Mouse (Mus musculus): ENCODE measurements at regions not wholly inside any gene's neighbourhood (a gene's known extent, or its start where the extent isn't known, plus 50 kb on each side); places are given as distances from the start of the nearest gene placed in this dataset.
A peak's percentile ranks its signal among the peaks of the same experiment; 100 is the strongest.

- DNase-seq (ENCODE audit: low spot score in 2 of 2) = no peak
Measured at GRCm38 (mm10) chr6:88964071-88964470, 62.0 kb downstream of the Tpra1 start.

DNA sequence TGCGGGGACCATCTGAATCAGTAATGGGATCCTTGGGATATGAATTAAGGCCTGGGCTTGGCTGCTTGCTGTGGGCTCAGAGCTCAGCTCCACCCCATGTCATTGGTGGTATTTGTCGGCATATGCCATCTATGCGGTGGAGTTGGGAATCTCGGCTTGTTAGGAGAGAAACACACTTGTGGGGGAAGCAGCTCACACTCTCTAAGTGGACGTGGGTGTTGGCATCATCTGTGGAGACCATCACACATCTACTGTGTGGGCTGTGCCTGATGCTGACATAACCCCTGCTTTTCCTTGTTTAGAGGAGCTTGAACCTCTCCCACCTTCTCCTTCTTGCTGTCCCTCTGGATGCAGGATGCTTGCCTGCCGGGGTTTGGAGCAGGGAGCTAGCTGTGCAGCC is 62.9 kb downstream of the Tpra1 start:
- DNase-seq (ENCODE audit: low spot score in 2 of 2) = no peak

DNA sequence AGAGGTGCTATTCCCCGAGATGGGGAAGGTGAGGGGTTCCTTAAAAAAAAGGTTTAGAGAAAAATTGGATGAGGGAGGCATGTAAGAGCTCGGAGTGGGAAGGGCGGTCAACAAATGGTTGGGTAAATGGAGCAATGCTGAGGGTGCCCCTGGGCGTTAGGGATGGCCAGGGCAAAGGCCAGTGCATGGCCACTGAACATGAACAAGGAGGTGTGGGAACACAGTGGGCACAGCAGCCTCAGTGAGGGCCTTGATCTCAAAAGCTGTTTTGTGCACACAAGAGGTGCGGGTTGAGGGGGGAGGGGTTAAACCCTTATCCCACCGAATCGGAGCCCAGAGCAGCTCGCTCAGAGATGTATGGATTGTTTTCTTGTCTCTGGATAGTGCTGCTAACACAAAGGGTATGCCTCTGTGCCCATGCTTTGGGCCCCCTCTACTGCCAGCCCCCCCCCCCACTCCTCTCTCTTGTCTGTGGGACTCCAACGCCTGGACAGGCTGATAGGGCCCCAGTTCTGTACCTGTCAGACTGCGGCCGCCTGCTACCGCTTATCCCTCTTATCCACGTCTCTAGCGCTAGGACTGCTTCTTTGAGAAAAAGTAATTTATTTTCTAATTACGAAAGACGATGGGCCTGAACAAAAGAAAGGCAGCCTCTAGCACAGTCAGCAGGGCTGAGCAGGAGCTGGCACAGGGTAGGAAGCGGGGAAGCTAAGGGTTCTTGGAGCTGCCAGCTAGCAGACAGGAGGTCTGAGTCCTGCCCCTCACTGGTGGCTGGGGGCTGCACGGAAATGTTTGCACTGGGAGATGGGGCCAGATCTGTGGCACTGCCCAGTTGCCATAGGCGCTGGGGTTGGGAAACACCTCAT is 63.5 kb downstream of the Tpra1 start:
- DNase-seq (ENCODE audit: low spot score in 2 of 2) = no peak

DNA sequence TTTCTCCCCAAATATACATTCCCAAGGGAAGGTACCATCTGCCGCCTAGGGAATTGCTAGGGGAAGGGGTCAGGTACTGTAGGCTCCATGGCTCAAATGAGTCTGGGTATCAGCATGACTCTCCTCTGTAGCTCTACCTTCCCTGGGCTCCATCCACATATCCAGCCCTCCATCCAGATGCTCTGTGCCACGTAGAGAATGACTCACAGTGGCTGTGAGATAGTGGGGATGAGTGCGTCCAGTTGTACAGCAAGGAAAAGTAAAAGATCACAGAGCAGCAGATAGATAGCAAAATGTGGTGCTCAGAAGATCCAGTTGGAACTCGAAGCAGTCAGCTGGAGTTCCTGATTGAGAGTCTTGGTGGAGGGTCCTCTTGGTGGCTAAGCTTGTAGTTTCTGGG is 64.5 kb downstream of the Tpra1 start:
- no peak for DNase-seq (ENCODE audit: low spot score in 2 of 2)

GRCm38 (mm10) chr6:88968842-88969241 is 66.8 kb downstream of the Tpra1 start:
- DNase-seq (ENCODE audit: low spot score in 2 of 2) = no peak

- DNase-seq (ENCODE audit: low spot score in 2 of 2) = peak in 1 of 2 experiments; percentile 22
Measured at GRCm38 (mm10) chr6:88971729-88972128, 69.7 kb downstream of the Tpra1 start.

DNA sequence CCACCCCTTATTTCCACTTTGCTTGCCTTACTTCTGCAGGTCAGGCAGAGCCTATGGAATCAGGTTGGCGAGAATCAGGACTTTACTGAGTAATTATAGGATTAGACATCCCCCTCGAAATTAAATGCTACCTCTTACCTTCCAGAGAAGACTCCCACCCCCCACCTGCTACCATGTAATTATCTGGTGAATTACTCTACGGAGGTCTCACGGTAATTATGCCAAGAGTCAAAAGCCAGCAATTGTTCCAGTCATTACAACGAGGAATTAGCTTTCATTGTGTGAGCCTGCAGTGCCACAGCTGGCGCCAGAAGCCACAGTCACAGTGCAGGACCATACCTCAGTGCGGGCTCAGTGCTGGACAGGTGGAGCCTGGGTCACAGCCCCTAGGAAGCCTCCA is 72.4 kb downstream of the Tpra1 start:
- no peak for DNase-seq (ENCODE audit: low spot score in 2 of 2)

- no peak for DNase-seq (ENCODE audit: low spot score in 2 of 2)
Measured at GRCm38 (mm10) chr6:88976581-88976980, 74.5 kb downstream of the Tpra1 start.

DNA sequence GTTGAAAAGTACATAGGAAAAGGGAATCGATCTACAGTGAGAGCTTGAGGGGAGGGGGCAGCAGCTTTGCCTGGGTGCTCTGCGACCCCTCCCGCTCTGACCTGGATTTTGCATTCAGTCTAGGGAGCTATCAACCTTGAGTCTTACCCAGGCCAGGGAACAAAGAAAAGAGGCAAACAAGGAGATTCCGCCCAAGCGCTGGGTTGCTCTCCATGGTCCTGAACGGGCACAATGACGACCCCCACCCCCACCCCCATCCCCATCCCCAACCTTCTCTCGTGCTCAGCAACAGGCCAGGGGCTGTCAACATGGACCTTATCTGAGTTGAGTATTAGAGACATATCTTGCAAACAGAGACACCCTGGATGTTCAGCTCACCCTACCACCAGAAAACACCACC is 74.9 kb downstream of the Tpra1 start:
- DNase-seq (ENCODE audit: low spot score in 2 of 2) = no peak

- DNase-seq (ENCODE audit: low spot score in 2 of 2) = no peak
Measured at GRCm38 (mm10) chr6:88978970-88979369, 76.9 kb downstream of the Tpra1 start.

GRCm38 (mm10) chr6:88980112-88980511 is 78.1 kb downstream of the Tpra1 start:
- peak in 1 of 2 experiments; percentile 22 for DNase-seq (ENCODE audit: low spot score in 2 of 2)

DNA sequence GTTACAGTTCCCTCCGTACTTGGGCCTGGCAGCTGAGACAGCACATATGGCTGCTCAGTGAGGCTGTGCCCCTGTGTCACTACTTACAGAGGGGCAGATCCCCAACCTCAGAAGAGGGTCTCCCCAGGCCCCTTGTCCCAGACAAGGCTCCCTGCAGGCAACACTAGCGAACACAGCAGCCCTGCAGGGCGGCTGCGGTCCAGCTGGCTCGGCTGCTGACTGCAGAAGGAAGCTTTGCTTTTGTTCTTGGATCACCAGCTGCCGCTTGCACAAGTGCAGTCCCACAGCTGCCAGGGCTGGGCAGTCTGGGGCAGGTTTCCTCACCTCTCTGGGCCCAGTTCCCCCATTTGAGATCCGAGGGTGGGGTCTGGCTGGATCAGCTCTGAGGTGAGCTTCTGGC is 79.5 kb downstream of the Tpra1 start:
- no peak for DNase-seq (ENCODE audit: low spot score in 2 of 2)

DNA sequence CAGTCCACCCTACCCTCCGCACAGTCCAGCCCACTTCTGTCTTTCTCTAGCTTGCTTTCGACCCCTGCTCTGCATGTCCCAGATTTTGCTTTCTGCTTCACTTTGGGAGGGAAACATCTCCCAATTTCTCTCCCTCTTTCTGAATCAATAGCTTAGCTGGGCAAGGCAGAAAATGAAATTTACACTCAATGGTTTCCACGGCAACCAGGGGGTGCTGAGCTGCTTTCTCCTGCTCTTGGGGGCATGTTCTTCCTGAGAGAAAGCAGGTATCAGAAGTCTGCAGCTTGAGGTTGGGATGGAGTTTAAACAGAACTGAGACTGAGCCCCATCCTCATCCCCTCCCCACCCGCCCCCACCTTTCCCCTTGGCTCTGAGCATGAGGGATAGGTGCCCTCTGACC is 82.1 kb downstream of the Tpra1 start:
- no peak for DNase-seq (ENCODE audit: low spot score in 2 of 2)

DNA sequence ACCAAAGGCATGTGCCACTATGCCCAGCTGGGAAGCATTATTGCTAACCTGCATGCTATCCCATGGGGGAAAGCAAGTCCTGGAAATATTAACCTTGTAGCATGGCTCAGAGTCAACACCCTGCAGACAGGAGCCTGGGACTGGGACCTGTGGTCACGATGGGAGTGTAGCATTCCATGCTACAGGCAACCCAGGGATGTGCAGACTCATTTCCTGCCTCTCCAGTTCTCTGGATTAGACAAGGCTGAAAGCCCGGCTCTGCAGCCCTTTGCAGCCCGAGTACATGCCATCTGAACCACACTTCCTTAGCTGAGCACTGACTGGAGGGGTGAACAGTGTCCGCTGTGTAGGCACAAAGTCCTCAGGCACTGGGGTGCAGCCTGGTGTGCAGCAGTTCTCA is 82.8 kb downstream of the Tpra1 start:
- no peak for DNase-seq (ENCODE audit: low spot score in 2 of 2)

DNA sequence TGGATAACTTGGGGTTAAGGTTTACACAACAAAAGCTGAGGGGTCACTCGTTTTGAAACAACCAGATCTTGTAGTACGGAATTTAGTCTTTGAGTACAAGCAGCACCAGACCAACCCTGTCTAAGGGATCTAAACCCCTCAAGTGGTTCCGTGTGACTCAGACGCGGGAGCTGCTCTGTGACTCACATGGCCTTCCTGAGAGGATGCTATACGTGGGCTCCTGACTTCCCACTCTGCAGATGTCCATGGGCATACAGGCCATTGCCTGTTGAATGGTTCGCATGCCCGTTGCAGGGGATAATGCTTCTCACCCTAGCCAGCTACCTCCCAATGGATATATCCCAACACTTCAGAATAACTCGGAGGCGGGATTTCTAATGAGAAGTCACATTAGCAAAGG is 86.5 kb downstream of the Tpra1 start:
- no peak for DNase-seq (ENCODE audit: low spot score in 2 of 2)

DNA sequence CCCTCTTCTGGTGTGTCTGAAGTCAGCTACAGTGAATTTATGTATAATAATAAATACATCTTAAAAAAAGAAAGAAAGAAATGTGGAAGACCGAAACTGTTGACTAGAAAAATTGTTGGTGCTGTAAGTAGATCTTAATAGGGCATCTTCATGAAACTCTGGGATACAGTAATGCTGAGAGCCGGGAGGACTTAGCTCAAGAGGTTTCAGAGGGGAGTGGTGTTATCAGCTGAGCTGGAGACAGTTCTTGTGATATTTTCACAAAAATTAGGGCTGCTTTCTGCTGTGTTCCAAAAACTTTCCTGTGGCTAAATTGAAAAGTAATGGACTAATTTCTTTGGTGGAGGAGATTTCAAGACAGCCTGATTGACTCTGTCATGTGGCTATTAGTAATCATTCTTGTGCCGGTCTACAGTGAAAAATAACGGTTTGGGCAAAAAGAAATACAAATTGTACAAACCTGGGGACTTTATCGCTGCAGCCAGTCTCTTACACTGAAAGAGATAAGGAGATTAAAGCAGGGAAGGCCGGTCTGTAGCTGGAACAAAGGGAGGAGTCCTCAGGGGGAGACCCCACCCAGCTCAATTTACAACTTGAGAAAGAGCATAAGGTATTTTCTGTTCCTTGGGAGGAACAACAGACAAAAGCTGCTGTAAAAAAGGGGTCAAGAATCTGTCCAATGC is 87.7 kb downstream of the Tpra1 start:
- no peak for DNase-seq (ENCODE audit: low spot score in 2 of 2)

DNA sequence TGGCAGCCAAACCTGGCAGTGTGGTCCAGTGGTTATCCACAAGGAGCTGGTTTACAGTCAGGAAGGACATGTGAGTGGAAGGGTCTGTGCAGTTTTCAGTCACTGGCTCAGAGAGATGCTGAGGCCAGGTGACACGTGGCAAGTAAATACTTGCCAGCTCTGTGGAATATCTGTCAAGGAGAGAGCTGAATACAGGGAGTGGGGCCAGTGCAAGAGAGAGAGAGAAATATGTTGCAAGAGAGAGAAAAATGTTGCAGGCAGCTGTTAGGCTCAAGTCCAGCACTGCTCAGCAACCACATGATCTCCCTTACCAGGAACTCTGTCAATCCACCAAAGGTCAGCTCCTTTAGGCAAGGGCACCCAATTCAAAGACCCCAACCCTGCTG is 88.2 kb downstream of the Tpra1 start:
- DNase-seq (ENCODE audit: low spot score in 2 of 2) = no peak

GRCm38 (mm10) chr6:88995077-88995476 is 93.0 kb downstream of the Tpra1 start:
- DNase-seq (ENCODE audit: low spot score in 2 of 2) = no peak

GRCm38 (mm10) chr6:88998927-88999722 is 97.1 kb downstream of the Tpra1 start:
- DNase-seq (ENCODE audit: low spot score in 2 of 2) = no peak

- no peak for DNase-seq (ENCODE audit: low spot score in 2 of 2)
Measured at GRCm38 (mm10) chr6:89000359-89000758, 98.3 kb downstream of the Tpra1 start.

GRCm38 (mm10) chr6:89003197-89003923 is 101.3 kb downstream of the Tpra1 start:
- no peak for DNase-seq (ENCODE audit: low spot score in 2 of 2)

Data from adrenal gland, postnatal 4 days (tissue).